Mouse (Mus musculus) MEL (cell line): Measurements from ENCODE around the gene Aplp2. TPM values are rescaled to one million over a fixed set of nuclear protein-coding genes. Genes with fewer than 3 reads are reported as not detected.

ENCODE experiments used
- DNase-seq: peaks from one replicate; pipeline ENCODE4 v3.0.0; 2011; ENCODE audit warnings: low read depth, low spot score
- H3K27ac ChIP-seq: 2 replicates; pipeline ENCODE4 v1.5.1; 2012; ENCODE audit warnings: low read depth, mild to moderate bottlenecking, control low read depth, low read length, moderate library complexity; ENCODE audit not compliant: control insufficient read depth
- H3K27me3 ChIP-seq, 2 experiments: fragments of 150-350 bp in 1 of 2; sonication (generic) in 1 of 2; 2 replicates each; pipeline ENCODE4 v1.6.1; 2012; ENCODE audit warnings: low read length in 2 of 2, mild to moderate bottlenecking in 2 of 2, improper control_type of control experiment in 1 of 2, moderate library complexity in 1 of 2; ENCODE audit not compliant: insufficient read depth in 2 of 2, control insufficient read depth in 1 of 2
- H3K36me3 ChIP-seq, 2 experiments: 2 replicates each; pipeline ENCODE4 v1.6.1; 2012 to 2014; ENCODE audit warnings: low read length in 2 of 2, improper control_type of control experiment in 1 of 2, inconsistent platforms in 1 of 2, mild to moderate bottlenecking in 1 of 2; ENCODE audit not compliant: insufficient read depth in 2 of 2, control insufficient read depth in 1 of 2
- H3K4me1 ChIP-seq, 2 experiments: fragments of 150-350 bp in 1 of 2; sonication (generic) in 1 of 2; 2 replicates each; pipeline ENCODE4 v1.6.1; 2012; ENCODE audit warnings: low read length in 2 of 2, improper control_type of control experiment in 1 of 2, mild to moderate bottlenecking in 1 of 2; ENCODE audit not compliant: insufficient read depth in 2 of 2, control insufficient read depth in 1 of 2
- H3K4me3 ChIP-seq, 2 experiments: fragments of 150-350 bp in 1 of 2; sonication (generic) in 1 of 2; 2 replicates each; pipeline ENCODE4 v1.5.1; 2012; ENCODE audit warnings: low read depth in 2 of 2, low read length in 2 of 2, mild to moderate bottlenecking in 2 of 2, moderate library complexity in 2 of 2, control low read depth in 1 of 2, improper control_type of control experiment in 1 of 2; ENCODE audit not compliant: control insufficient read depth in 1 of 2, insufficient read depth in 1 of 2
- H3K79me2 ChIP-seq: 2 replicates; pipeline ENCODE4 v1.6.1; 2012; ENCODE audit warnings: mild to moderate bottlenecking, low read length, moderate library complexity; ENCODE audit not compliant: control insufficient read depth, poor library complexity, insufficient read depth
- H3K9ac ChIP-seq: 2 replicates; pipeline ENCODE4 v1.6.1; 2012; ENCODE audit warnings: low read depth, mild to moderate bottlenecking, control low read depth, low read length, moderate library complexity; ENCODE audit not compliant: control insufficient read depth, poor library complexity, severe bottlenecking
- H3K9me3 ChIP-seq: fragments of 150-350 bp; sonication (generic); replicated peaks from 2 replicates; pipeline ENCODE4 v1.6.1; 2012; ENCODE audit warnings: mild to moderate bottlenecking, low read length, improper control_type of control experiment, moderate library complexity; ENCODE audit not compliant: insufficient read depth
- BHLHE40 ChIP-seq: IDR thresholded peaks from 2 replicates; pipeline ENCODE4 v1.6.1; 2012; ENCODE audit warnings: low read depth, mild to moderate bottlenecking, inconsistent platforms, low read length, improper control_type of control experiment, borderline replicate concordance
- CHD1 ChIP-seq: IDR thresholded peaks from 2 replicates; pipeline ENCODE4 v1.6.1; 2012; ENCODE audit warnings: low read depth, mild to moderate bottlenecking, inconsistent platforms, low read length, improper control_type of control experiment
- CHD2 ChIP-seq: IDR thresholded peaks from 2 replicates; pipeline ENCODE4 v1.6.1; 2011; ENCODE audit warnings: low read length, improper control_type of control experiment
- CTCF ChIP-seq, 3 experiments: IDR thresholded peaks in 2 of 3; conservative IDR thresholded peaks in 1 of 3; 2 replicates each; pipeline ENCODE4 v1.5.1; 2011 to 2012; ENCODE audit warnings: low read length in 3 of 3, low read depth in 2 of 3, mild to moderate bottlenecking in 2 of 3, improper control_type of control experiment in 1 of 3, inconsistent platforms in 1 of 3, mixed read lengths in 1 of 3, moderate library complexity in 1 of 3; ENCODE audit not compliant: control insufficient read depth in 1 of 3, insufficient read depth in 1 of 3, poor library complexity in 1 of 3, severe bottlenecking in 1 of 3
- E2F4 ChIP-seq: IDR thresholded peaks from 2 replicates; pipeline ENCODE4 v1.6.1; 2011; ENCODE audit warnings: low read depth, low read length, improper control_type of control experiment, borderline replicate concordance
- ELF1 ChIP-seq: IDR thresholded peaks from 2 replicates; pipeline ENCODE4 v1.6.1; 2014; ENCODE audit warnings: low read depth, mild to moderate bottlenecking, inconsistent platforms, low read length, improper control_type of control experiment, moderate library complexity
- ETS1 ChIP-seq: IDR thresholded peaks from 2 replicates; pipeline ENCODE4 v1.6.1; 2012; ENCODE audit warnings: low read depth, mild to moderate bottlenecking, inconsistent platforms, low read length, improper control_type of control experiment, moderate library complexity
- GATA1 ChIP-seq: IDR thresholded peaks from 2 replicates; pipeline ENCODE4 v1.6.1; 2011; ENCODE audit warnings: low read depth, low read length, improper control_type of control experiment
- HCFC1 ChIP-seq: IDR thresholded peaks from 2 replicates; pipeline ENCODE4 v1.6.1; 2012; ENCODE audit warnings: low read depth, mild to moderate bottlenecking, inconsistent platforms, low read length, improper control_type of control experiment, moderate library complexity
- JUND ChIP-seq: IDR thresholded peaks from 2 replicates; pipeline ENCODE4 v1.6.1; 2011; ENCODE audit warnings: low read depth, mild to moderate bottlenecking, improper control_type of control experiment, low read length
- KAT2A ChIP-seq: conservative IDR thresholded peaks from 2 replicates; pipeline ENCODE4 v1.6.1; 2012; ENCODE audit warnings: low read depth, low read length, improper control_type of control experiment, inconsistent platforms
- MAFK ChIP-seq: IDR thresholded peaks from 2 replicates; pipeline ENCODE4 v1.6.1; 2011; ENCODE audit warnings: low read depth, mild to moderate bottlenecking, low read length, improper control_type of control experiment, borderline replicate concordance
- MAX ChIP-seq: IDR thresholded peaks from 2 replicates; pipeline ENCODE4 v1.6.1; 2011; ENCODE audit warnings: low read length, improper control_type of control experiment
- MEF2A ChIP-seq: IDR thresholded peaks from 2 replicates; pipeline ENCODE4 v1.6.1; 2014; ENCODE audit warnings: low read depth, mild to moderate bottlenecking, inconsistent platforms, low read length, improper control_type of control experiment; ENCODE audit not compliant: poor library complexity, insufficient replicate concordance, severe bottlenecking; ENCODE audit errors: extremely low read depth
- MXI1 ChIP-seq: IDR thresholded peaks from 2 replicates; pipeline ENCODE4 v1.6.1; 2011; ENCODE audit warnings: mild to moderate bottlenecking, low read depth, low read length, improper control_type of control experiment
- MYB ChIP-seq: IDR thresholded peaks from 2 replicates; pipeline ENCODE4 v1.6.1; 2011; ENCODE audit warnings: mild to moderate bottlenecking, low read depth, low read length, improper control_type of control experiment
- NELFE ChIP-seq: IDR thresholded peaks from 2 replicates; pipeline ENCODE4 v1.6.1; 2011; ENCODE audit warnings: low read depth, low read length, improper control_type of control experiment
- NRF1 ChIP-seq: IDR thresholded peaks from 2 replicates; pipeline ENCODE4 v1.6.1; 2014; ENCODE audit warnings: low read depth, mild to moderate bottlenecking, inconsistent platforms, low read length, improper control_type of control experiment, moderate library complexity; ENCODE audit not compliant: poor library complexity, insufficient read depth, severe bottlenecking
- POLR2A ChIP-seq, 2 experiments: IDR thresholded peaks; 2 replicates each; pipeline ENCODE4 v1.6.1; 2011 to 2012; ENCODE audit warnings: low read length in 2 of 2, mild to moderate bottlenecking in 2 of 2, control low read depth in 1 of 2, improper control_type of control experiment in 1 of 2, low read depth in 1 of 2, moderate library complexity in 1 of 2; ENCODE audit not compliant: control insufficient read depth in 1 of 2, insufficient read depth in 1 of 2, poor library complexity in 1 of 2
- POLR2AphosphoS2 ChIP-seq: IDR thresholded peaks from 2 replicates; pipeline ENCODE4 v1.6.1; 2011; ENCODE audit warnings: low read length, improper control_type of control experiment
- RAD21 ChIP-seq: IDR thresholded peaks from 2 replicates; pipeline ENCODE4 v1.6.1; 2011; ENCODE audit warnings: mild to moderate bottlenecking, low read depth, low read length, improper control_type of control experiment
- RCOR1 ChIP-seq: IDR thresholded peaks from 2 replicates; pipeline ENCODE4 v1.6.1; 2012; ENCODE audit warnings: low read depth, mild to moderate bottlenecking, inconsistent platforms, low read length, improper control_type of control experiment
- SIN3A ChIP-seq: IDR thresholded peaks from 2 replicates; pipeline ENCODE4 v1.6.1; 2012; ENCODE audit warnings: low read length, improper control_type of control experiment, inconsistent platforms
- TAL1 ChIP-seq: IDR thresholded peaks from 2 replicates; pipeline ENCODE4 v1.6.1; 2012; ENCODE audit warnings: mild to moderate bottlenecking, inconsistent platforms, low read length, moderate library complexity, mixed read lengths
- TCF12 ChIP-seq: IDR thresholded peaks from 2 replicates; pipeline ENCODE4 v1.6.1; 2014; ENCODE audit warnings: low read depth, mild to moderate bottlenecking, inconsistent platforms, low read length, improper control_type of control experiment, moderate library complexity
- UBTF ChIP-seq: IDR thresholded peaks from 2 replicates; pipeline ENCODE4 v1.6.1; 2012; ENCODE audit warnings: low read depth, mild to moderate bottlenecking, inconsistent platforms, low read length, improper control_type of control experiment, moderate library complexity, borderline replicate concordance; ENCODE audit not compliant: insufficient read depth
- USF1 ChIP-seq: IDR thresholded peaks from 2 replicates; pipeline ENCODE4 v1.6.1; 2014; ENCODE audit warnings: low read depth, mild to moderate bottlenecking, inconsistent platforms, low read length, improper control_type of control experiment, moderate library complexity
- ZC3H11A ChIP-seq: IDR thresholded peaks from 2 replicates; pipeline ENCODE4 v1.6.1; 2012; ENCODE audit warnings: low read depth, mild to moderate bottlenecking, inconsistent platforms, low read length, improper control_type of control experiment
- ZMIZ1 ChIP-seq: IDR thresholded peaks from 2 replicates; pipeline ENCODE4 v1.6.1; 2012; ENCODE audit warnings: low read depth, mild to moderate bottlenecking, inconsistent platforms, low read length, improper control_type of control experiment, moderate library complexity
- ZNF384 ChIP-seq: IDR thresholded peaks from 2 replicates; pipeline ENCODE4 v1.6.1; 2012; ENCODE audit warnings: low read depth, mild to moderate bottlenecking, inconsistent platforms, low read length, improper control_type of control experiment
- polyA plus RNA-seq, 2 experiments: library from polyadenylated mRNA; stranded (reverse) in 1 of 2; unstranded in 1 of 2; fragments of >175 nt in 1 of 2; fragments of >200 nt in 1 of 2; gene quantifications; 2 replicates each; pipeline versions ENCODE4 v1.2.1 to v1.2.4; 2012; ENCODE audit warnings: low replicate concordance in 2 of 2, low read depth in 1 of 2; ENCODE audit not compliant: insufficient read length in 2 of 2, insufficient read depth in 1 of 2, missing spikeins in 1 of 2
- total RNA-seq: library from RNA; depleted of rRNA; stranded (reverse); fragments of 300-350 nt; gene quantifications from 2 replicates; pipeline ENCODE4 v1.2.3, GENCODE M21; 2012

Gene Aplp2
- total and polyA plus RNA-seq, 3 experiments: 37.6 to 60.6 TPM; not detected in 1

- no peaks in the 10 kb centered on the region for H3K27me3 ChIP-seq
- TF ChIP-seq BHLHE40 (no peak), CHD2 (no peak), CTCF (IDR thresholded peaks at IDR 0.05 in 2 of 3, conservative IDR thresholded peaks at IDR 0.05 in 1 of 3; ENCODE audit: control insufficient read depth in 1 of 3, insufficient read depth in 1 of 3, low read depth in 2 of 3, low read length in 3 of 3, poor library complexity in 1 of 3, severe bottlenecking in 1 of 3) (no peak), HCFC1 (no peak), NRF1 (no peak), NELFE (no peak), MEF2A (no peak), RAD21 (no peak), TAL1 (no peak), JUND (no peak), POLR2A (IDR thresholded peaks at IDR 0.05; ENCODE audit: control insufficient read depth in 1 of 2, insufficient read depth in 1 of 2, low read depth in 1 of 2, low read length in 2 of 2, poor library complexity in 1 of 2) (no peak), USF1 (no peak), ZNF384 (no peak), TCF12 (no peak), MXI1 (no peak), ZC3H11A (no peak), ELF1 (no peak), GATA1 (no peak)
- DNase-seq: no peak
- H3K36me3 ChIP-seq: peaks cover 0 to 7% of the 10 kb centered on the region in 2 experiments; a peak in 2 of 4 replicates
- H3K4me3 ChIP-seq: no peak overlapping the region
- H3K27ac ChIP-seq: no peak overlapping the region
- H3K9me3 ChIP-seq: no peaks in the 10 kb centered on the region
- H3K4me1 ChIP-seq: peaks cover 2 to 4% of the 10 kb centered on the region in 2 experiments; a peak in 2 of 4 replicates
- no peak overlapping the region for H3K9ac ChIP-seq
- no peaks in the 10 kb centered on the region for H3K79me2 ChIP-seq
Observed at GRCm38 (mm10) chr9:31245006-31245405, 33.4 kb upstream of the Aplp2 start.

- Histone ChIP-seq H3K4me1 (peaks cover 2 to 4% of the 10 kb centered on the region in 2 experiments; a peak in 2 of 4 replicates), H3K9ac (peak overlapping the region; percentile 59), H3K27me3 (no peaks in the 10 kb centered on the region), H3K27ac (0 out of 2 replicates have a peak overlapping the region, but pooled peaks have one; percentile 6), H3K4me3 (peak overlapping the region; percentile 59 to 62), H3K79me2 (no peaks in the 10 kb centered on the region), H3K9me3 (no peaks in the 10 kb centered on the region), H3K36me3 (peaks cover 0 to 7% of the 10 kb centered on the region in 2 experiments; a peak in 2 of 4 replicates)
- peak; percentile 66 for DNase-seq
- TF ChIP-seq CTCF (IDR thresholded peaks at IDR 0.05 in 2 of 3, conservative IDR thresholded peaks at IDR 0.05 in 1 of 3; ENCODE audit: control insufficient read depth in 1 of 3, insufficient read depth in 1 of 3, low read depth in 2 of 3, low read length in 3 of 3, poor library complexity in 1 of 3, severe bottlenecking in 1 of 3) (no peak), RCOR1 (no peak), CHD1 (no peak), MAFK (no peak), ELF1 (no peak), MXI1 (no peak), ZC3H11A (no peak), SIN3A (0 out of 2 replicates have a peak, but pooled peaks have one; percentile 28), POLR2A (IDR thresholded peaks at IDR 0.05; ENCODE audit: control insufficient read depth in 1 of 2, insufficient read depth in 1 of 2, low read depth in 1 of 2, low read length in 2 of 2, poor library complexity in 1 of 2) (no peak), MAX (no peak), E2F4 (no peak), UBTF (no peak), TCF12 (peak; percentile 35; the same call in 1 of the 2 replicates), TAL1 (0 out of 2 replicates have a peak, but pooled peaks have one; percentile 16), BHLHE40 (no peak), ZMIZ1 (no peak), MYB (no peak), USF1 (peak; percentile 28; the same call in 1 of the 2 replicates), HCFC1 (no peak), KAT2A (no peak), POLR2AphosphoS2 (no peak), ETS1 (peak; percentile 43; the same call in 1 of the 2 replicates)
Observed at GRCm38 (mm10) chr9:31243939-31244333, 32.3 kb upstream of the Aplp2 start.
